Mouse (Mus musculus): Measurements from ENCODE around the gene Mbd5.

Gene Mbd5

GRCm38 (mm10) chr2:49349813-49350212 lies 400.5 kb downstream of the Mbd5 start:
- no peak for DNase-seq (ENCODE audit: low spot score)

GRCm38 (mm10) chr2:49350852-49351251 lies 401.5 kb downstream of the Mbd5 start:
- DNase-seq (ENCODE audit: low spot score), result no peak

GRCm38 (mm10) chr2:49354066-49354465 lies 404.8 kb downstream of the Mbd5 start:
- no peak for DNase-seq (ENCODE audit: low spot score)

GRCm38 (mm10) chr2:49355867-49356266 lies 406.6 kb downstream of the Mbd5 start:
- no peak for DNase-seq (ENCODE audit: low spot score)

- no peak for DNase-seq (ENCODE audit: low spot score)
Measured at GRCm38 (mm10) chr2:49358128-49358814, 409.0 kb downstream of the Mbd5 start.

GRCm38 (mm10) chr2:49358839-49359520 lies 409.7 kb downstream of the Mbd5 start:
- DNase-seq (ENCODE audit: low spot score), result no peak

- no peak for DNase-seq (ENCODE audit: low spot score)
Measured at GRCm38 (mm10) chr2:49359706-49360105, 410.4 kb downstream of the Mbd5 start.

GRCm38 (mm10) chr2:49364546-49364945 lies 415.2 kb downstream of the Mbd5 start:
- DNase-seq (ENCODE audit: low spot score), result no peak

- DNase-seq (ENCODE audit: low spot score), result no peak
Measured at GRCm38 (mm10) chr2:49366878-49367545, 417.7 kb downstream of the Mbd5 start.

- no peak for DNase-seq (ENCODE audit: low spot score)
Measured at GRCm38 (mm10) chr2:49367546-49367917, 418.2 kb downstream of the Mbd5 start.

GRCm38 (mm10) chr2:49371632-49372031 lies 422.3 kb downstream of the Mbd5 start:
- no peak for DNase-seq (ENCODE audit: low spot score)

- no peak for DNase-seq (ENCODE audit: low spot score)
Measured at GRCm38 (mm10) chr2:49372586-49372985, 423.3 kb downstream of the Mbd5 start.
